Mouse (Mus musculus) CD4-positive, CD25-positive, alpha-beta regulatory T cell, adult 2 months (primary cell): ENCODE results near the gene Acer1.
A peak's percentile ranks its signal among the peaks of the same experiment; 100 is the strongest.

Experiments used
- DNase-seq: peaks from one replicate; pipeline ENCODE4 v3.0.0-alpha.2; 2012; ENCODE audit warnings: low read depth, low spot score

Gene Acer1

DNA sequence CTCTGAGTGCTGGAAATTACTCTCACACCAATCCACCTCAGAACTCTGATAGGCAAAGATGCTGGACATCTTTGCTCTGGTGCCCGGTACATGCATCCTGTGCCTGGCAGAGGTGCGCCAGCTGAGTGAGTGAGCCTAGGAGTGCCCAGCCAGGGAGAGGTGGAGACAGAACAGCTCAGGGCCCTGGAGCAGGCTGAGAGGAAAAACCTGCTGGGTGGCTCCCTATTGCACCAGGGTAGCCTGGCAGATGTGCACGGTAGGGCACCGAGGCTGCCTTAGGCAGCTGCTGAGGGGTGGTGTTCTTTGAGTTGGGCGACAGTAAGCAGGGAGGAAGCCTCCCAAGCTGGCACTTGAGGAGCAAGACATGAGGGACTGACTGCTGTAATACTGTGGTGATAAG lies at the start of gene Acer1:
Acer1 (minus strand) TSS at position 114 of the 400 bp plus-strand sequence.
- no peak for DNase-seq

DNA sequence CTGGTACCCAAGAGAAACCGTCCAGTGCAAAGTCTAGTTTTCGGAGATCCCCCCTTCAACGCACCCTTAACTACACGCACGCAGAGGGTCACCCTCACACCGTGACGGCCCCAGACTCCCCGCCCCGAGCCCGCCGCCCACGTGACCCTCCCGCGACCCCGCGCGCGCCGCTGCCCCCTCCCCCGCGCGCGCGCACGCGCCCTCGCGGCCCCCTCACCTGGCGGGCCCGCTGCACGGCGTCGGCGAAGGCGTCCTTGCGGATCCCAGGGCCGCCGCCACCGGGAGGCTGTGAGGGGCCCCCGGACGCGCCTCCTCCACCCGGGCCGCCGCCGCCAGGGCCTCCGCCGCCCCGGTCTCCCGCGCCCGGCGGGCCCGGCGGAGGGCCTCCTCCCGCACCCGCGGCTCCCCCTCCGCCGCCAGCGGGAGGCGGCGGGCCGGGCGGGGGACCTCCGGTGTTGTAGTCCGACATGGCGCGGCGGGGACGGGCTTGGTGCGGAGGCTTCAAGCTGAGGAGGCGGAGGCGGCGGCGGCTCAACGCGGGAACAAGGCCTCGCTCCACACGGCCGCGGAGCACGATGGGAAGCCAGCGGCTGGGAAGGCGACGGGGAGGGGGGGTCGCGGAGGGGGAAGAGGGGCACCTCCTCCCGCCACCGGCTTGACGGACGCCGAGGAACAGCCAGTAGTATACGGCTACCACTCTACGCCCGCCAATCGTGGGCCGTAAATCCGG lies 49.2 kb upstream of the Acer1 start, which contains the start of gene Khsrp:
Khsrp (minus strand) TSS at position 592 of the 730 bp plus-strand sequence.
- DNase-seq: peak; percentile 63

DNA sequence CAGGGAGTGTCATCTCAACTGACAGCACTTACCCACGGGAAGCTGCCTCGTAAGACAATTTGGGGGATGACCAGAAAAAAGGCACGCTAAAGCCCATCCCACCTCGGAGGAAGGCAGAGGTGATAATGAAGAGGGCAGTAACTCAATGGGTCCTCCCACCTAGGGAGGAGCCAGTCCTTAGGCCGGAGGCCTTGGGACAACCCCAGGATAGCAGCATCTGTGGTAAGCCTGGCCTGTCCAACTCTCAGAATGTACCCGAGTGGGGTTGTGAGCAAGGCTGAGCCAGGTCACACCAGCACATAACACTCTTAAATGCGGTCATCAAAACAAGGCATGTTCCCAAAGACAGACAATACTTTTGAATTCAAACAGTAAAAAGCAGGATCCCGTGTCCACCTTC lies 47.8 kb upstream of the Acer1 start:
- DNase-seq: no peak

DNA sequence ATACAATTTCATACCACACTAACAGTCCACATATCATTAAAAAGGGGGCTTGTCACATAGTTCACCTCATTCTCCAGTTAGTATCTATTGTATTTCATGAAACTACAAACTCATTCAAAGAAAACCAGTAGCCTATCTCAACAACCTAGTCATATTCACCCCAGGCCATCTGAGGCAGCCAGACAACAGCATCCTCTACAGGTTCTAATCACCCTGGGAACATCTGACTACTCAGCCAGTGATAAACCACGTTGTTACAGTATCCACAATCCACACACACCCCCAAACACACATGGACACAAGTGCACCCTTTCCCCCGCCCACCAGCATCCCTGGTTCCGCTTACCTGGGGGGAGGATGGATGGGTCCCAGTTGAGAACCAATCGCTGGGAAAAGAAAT lies 45.5 kb upstream of the Acer1 start:
- DNase-seq: no peak

DNA sequence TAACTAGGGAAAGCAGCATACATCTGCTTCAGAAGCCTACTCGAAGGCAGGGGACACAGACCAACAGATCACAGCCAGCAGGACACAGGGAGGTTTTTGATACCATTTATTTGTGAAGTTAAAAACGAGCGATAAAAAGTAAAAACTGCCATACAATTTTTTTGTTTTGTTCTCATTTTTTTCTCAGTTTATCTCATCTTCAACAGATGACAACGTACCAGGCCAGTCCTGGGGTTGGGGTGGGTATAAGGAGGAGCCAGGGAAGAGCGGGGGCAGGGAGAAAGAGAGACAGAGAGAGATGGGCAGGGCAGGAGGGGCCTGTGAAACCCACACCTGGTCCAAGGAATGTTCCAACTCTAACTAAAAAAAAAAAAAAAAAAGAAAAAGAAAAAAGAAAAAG lies 39.0 kb upstream of the Acer1 start:
- DNase-seq: no peak

DNA sequence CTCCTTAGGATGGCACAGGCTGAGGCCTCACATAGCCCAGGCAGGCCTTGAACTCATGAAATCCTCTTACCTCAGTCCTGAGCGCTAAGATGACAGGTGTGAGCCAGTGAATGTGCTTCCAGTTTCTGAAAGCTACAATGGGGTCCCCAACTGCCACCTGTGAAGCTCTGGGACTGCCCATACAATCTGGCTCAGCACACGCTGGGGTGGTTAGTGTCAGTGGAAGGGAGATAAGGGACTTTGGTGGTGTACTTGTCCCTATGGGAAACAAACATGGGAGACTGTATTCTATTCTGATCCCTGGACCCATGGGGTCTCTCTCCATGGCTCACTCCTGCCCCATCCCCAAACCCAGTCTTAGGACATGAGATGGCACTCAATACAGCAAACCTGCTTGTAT lies 37.8 kb upstream of the Acer1 start:
- DNase-seq: no peak

DNA sequence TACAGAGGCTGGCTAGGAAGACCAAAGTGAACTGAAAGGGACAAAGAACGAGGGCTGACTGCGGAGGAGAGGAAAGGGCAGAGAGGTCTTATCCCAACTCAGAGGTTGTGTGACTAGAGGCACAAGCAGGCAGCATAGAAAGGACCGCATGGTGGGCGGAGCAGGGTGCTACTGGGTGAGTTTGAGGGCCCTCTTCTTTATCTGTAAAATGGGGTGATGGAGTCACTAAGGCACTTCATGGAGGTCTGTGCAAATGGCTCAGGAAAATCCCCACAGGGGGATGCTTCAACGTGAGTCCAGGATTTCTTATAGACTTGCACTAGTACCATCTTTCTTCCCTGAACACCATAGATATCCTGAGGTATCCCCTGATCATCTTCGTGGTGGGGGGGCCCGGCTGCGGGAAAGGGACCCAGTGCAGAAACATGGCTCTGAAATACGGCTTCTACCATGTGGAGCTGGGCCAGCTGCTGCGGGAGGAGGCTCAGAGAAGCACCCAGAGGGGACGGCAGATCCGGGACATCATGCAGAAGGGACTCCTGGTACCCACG lies 30.4 kb upstream of the Acer1 start:
- DNase-seq: no peak

DNA sequence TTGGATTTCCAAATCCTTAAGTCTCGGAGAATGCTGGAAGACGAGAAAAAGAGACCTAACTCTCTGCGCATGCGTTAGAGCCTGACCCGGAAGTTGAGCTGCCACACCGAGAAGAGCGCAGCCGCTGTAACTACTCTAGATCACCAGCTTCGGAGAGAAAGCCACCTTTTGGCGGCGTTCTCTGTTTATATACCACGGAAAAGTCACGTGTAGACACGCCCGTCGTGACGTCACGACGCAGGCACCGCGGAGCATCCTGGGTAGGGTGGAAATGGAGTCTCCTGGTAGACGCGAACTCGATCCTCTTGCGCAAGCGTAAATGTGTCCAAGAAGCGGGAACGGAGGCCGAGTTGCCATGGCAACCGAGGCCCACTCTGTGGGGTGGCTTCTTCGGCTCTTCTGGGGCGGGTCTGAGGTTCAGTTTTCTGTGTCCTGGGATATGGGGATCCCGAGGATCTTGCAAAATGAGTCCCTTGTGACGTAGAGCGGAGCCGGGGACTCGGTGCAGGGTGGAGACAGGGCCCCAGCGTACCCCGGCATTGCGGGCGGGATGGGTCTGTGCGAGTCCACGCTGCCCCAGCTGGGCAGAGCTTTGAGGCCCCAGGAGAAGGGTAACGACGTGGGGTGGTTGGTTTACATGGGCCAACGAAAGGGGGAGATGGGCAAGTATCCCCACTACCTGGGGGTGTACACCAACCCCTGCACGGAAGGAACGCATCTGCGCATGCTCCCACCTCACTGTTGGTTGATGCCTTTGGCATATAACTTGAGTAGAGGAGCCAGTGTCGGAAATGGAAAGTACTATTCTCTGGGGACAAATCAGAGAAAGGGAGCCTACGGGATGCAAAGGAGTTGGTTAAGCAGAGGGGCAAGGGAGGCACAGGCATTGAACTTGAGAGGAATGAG lies 29.6 kb upstream of the Acer1 start, which contains the start of the genes Gtf2f1 and Gm17949:
Gtf2f1 (minus strand) TSS at position 53 of the 906 bp plus-strand sequence.
Gm17949 (plus strand) TSS at position 234 of the 906 bp plus-strand sequence.
- peak; percentile 99 for DNase-seq

DNA sequence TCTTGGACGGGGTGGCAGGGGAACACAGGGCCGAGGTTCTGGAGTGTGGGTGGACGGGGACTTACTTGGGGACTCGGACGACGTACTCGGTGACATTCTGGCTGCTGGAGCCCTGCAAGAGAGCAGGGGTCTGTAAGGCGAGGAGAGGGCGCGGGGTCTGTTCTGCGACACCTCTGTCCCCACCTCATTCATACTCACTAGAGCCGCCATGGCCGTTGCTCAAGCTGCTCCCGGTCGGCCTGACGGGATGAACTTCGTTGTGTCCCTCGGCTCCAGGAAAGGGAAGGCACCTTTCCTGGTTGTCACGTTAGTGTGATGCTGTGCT lies 28.9 kb upstream of the Acer1 start:
- no peak for DNase-seq

- peak; percentile 33 for DNase-seq
Observed at GRCm38 (mm10) chr17:57007137-57007905, 25.4 kb upstream of the Acer1 start.

GRCm38 (mm10) chr17:57003994-57004393 lies 22.1 kb upstream of the Acer1 start:
- no peak for DNase-seq

DNA sequence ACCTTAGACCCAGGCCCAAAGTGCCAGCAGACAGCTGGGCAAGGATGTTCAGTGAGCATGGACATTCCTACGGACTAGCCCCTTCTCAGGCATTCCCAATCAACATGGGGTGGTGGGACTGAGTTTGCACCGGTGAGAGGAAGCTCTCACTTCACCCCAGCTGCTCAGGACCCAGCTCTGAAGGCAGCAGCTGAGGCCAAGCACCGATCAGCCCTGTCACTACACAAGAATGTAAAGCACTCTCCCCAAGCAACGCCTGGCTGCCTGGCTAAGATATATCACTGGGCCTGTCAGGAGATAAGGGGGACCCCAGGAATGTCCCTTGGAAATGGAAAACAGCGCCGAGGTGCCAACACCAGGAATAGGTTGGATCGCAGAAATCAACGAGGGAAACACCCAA lies 19.3 kb upstream of the Acer1 start:
- DNase-seq: no peak

DNA sequence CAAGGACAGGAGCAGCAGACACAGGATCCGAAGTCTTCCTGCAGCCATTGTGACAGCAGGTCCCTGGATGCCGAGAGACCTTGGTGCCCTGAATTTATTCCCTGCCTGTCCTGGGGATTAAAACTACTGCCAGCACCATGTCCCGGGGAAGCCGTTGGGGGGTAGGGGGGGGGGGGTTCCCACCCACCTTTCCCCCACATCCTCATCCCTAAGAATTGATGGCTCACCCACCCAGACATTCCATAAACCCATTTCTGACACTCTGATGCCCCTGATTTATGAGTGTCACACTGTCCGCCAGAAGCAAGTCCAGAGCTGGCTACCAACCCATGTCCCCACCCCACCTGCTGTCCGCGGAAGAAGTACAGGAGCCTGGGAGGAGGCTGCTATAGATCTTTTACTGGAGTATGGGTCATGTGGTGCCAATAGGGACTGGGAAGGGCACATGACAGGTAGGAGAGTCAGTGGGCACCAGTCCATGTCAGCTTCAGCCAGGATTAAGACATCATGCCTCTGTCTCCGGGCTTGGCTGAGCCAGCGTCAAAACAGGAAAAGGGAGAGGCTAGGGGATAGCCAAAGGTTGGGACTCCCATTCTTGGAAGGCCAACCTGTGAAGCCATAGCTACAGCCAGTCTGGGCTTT lies 18.2 kb upstream of the Acer1 start, which contains the start of gene Pspn:
Pspn (minus strand) TSS at position 51 of the 642 bp plus-strand sequence.
- no peak for DNase-seq

DNA sequence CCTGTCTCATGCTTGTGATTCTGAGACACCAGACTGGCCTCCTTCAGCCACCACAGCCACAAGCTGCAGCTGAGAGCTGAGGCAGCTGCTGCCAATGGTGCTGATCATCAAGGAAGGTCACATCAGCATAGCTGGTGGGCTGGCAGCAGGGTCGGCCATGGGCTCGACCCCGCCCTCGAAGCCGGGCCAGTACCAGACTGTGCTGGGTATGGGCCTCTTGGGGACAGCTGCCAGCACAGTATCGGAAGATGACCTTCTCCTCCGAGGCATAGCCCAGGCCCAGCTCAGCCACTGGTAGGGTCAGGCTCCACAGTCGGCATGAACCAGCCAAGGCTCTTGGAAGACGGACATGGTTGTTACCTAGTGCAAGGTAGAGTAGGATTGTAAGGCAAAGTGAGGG lies 17.5 kb upstream of the Acer1 start:
- no peak for DNase-seq

- DNase-seq: peak; percentile 99
Observed at GRCm38 (mm10) chr17:56997029-56997667, 15.2 kb upstream of the Acer1 start, which contains the start of gene Alkbh7. Alkbh7 (plus strand) TSS chr17:56997339.

DNA sequence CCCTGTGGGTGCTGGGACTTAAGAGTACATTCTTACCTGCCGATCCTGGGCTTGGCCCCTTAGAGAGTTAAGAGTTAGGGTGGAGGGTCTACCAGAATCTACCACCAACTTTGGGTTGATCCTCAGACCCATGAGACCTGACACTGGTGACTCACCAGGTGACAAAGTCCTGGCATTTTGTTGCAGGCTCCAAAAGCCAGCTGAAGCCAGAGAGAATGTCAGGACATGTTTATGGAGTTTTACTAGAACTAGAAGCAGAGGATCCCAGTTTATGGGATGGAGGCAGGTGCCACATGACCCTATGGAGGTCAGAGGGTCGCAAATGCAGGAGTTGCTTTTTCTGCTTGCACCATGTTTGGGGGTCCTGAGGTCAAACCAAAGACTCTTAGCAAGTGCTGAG lies 14.6 kb upstream of the Acer1 start:
- no peak for DNase-seq

GRCm38 (mm10) chr17:56995046-56995445 lies 13.1 kb upstream of the Acer1 start:
- DNase-seq: no peak

GRCm38 (mm10) chr17:56990966-56991365 lies 9.0 kb upstream of the Acer1 start:
- no peak for DNase-seq

- DNase-seq: peak; percentile 98
Observed at GRCm38 (mm10) chr17:56990115-56990746, 8.3 kb upstream of the Acer1 start, which contains the start of gene Clpp. Clpp (plus strand) TSS chr17:56990305.
